Mouse (Mus musculus) urinary bladder, postnatal 10 days (tissue): Measurements from ENCODE around the gene Rexo1.

Experiments
- DNase-seq: peaks from one replicate; pipeline ENCODE4 v3.0.0; 2022; ENCODE audit warnings: low spot score

The Rexo1 gene

GRCm38 (mm10) chr10:80504724-80505123 lies 56.6 kb downstream of the Rexo1 start:
- DNase-seq: no peak

GRCm38 (mm10) chr10:80503599-80504220 lies 57.6 kb downstream of the Rexo1 start:
- no peak for DNase-seq

- DNase-seq: no peak
Observed at GRCm38 (mm10) chr10:80502819-80503314, 58.5 kb downstream of the Rexo1 start.

- no peak for DNase-seq
Observed at GRCm38 (mm10) chr10:80502291-80502690, 59.1 kb downstream of the Rexo1 start.

- DNase-seq: no peak
Observed at GRCm38 (mm10) chr10:80496421-80496820, 64.9 kb downstream of the Rexo1 start.

- DNase-seq: no peak
Observed at GRCm38 (mm10) chr10:80495901-80496300, 65.5 kb downstream of the Rexo1 start.

- no peak for DNase-seq
Observed at GRCm38 (mm10) chr10:80494732-80495131, 66.6 kb downstream of the Rexo1 start, which contains the start of gene Onecut3. Gene Onecut3, plus strand, starts transcription at chr10:80494835.
